Mouse (Mus musculus) adrenal gland, postnatal 14 days (tissue): Measurements from ENCODE around the gene Rad9a. TPM values are rescaled to one million over a fixed set of nuclear protein-coding genes. Genes with fewer than 3 reads are reported as not detected.

Experiments
- DNase-seq: peaks from one replicate; pipeline ENCODE4 v3.0.0; 2021; ENCODE audit warnings: mixed read lengths
- total RNA-seq: library from RNA; stranded (reverse); gene quantifications from 2 replicates; pipeline ENCODE4 v1.2.3, GENCODE M21; 2021

Rad9a gene
- total RNA-seq, 1 experiment from 2014 or later: 8.2 TPM

DNA sequence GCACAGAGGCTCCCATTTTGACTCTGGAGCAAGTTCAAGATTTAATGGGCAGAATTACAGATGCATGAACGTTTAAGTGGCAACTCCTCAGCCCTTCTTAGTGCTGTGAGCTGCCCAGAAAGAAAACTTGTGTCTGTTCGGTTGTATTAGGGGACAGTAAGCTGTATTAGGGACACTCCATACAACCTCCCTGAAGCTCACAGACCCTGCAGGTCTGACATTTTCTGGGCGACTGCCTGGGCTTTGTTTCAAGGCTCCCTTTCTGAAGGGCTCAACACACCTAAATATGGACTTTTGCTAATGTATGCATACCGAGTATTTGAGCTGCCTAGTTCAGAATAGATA is 37.9 kb downstream of the Rad9a start:
- DNase-seq: no peak

- DNase-seq: peak; percentile 97
Observed at GRCm38 (mm10) chr19:4162646-4163542, 38.6 kb downstream of the Rad9a start, which contains the start of gene Rps6kb2. Rps6kb2 (minus strand) TSS chr19:4163354.

DNA sequence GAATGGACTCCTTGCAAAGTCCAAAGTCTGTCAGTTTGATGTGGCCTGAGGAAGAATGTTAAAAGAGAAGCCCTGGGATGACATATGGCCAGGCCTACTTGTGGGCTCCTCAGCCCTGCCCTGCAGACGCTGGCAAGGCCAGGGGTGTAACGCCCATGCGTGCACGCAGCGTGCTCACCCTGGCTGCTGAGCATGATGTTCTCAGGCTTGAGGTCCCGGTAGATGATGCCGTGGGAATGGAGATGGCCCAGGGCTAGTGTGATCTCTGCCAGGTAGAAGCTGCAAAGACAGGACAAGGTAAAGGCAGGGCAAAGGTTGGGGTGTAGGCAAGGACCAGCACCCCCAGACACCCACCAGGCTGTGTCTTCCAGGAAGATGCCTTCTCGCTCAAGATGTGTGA is 42.4 kb downstream of the Rad9a start:
- no peak for DNase-seq

GRCm38 (mm10) chr19:4156771-4157170 is 44.7 kb downstream of the Rad9a start:
- no peak for DNase-seq

- no peak for DNase-seq
Observed at GRCm38 (mm10) chr19:4156073-4156579, 45.3 kb downstream of the Rad9a start.

GRCm38 (mm10) chr19:4155223-4156072 is 46.0 kb downstream of the Rad9a start:
- DNase-seq: no peak

DNA sequence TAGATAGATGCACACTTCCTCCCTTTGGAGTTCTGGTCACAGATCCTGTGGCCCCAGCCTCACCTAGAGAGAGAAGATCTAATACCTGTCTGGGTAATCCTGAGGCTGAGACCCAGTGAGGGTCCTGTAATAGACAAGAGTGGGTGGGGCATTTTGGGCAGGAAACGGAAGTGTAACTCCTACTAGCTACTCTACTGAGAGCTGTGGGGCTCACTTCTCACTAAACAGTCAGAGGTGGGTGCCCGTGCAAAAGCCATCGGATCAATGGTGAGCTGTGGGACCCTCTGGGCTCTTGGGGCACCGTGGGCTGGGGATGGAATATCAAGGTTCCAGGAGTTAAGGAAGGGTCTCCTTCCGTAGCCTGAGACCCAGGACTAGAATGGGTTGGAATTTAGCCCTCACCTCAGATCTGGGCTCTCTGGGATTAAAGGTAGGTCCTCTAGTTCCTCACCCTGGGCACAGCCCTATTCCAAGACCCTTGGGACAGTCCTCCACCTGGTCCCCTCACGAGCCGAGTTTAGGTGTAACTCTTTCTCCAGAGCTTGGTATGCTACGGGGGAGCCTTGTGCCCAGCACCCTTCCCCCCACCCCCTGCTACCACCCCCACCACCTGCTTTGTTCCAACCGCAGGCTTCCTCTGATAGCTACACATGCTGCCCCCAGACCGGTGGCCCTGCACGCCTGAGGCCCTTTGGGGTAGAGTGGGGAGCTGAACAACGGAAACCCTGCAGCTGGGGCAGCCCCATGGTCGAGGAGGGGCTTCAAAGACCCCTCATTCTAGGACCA is 46.8 kb downstream of the Rad9a start:
- no peak for DNase-seq

DNA sequence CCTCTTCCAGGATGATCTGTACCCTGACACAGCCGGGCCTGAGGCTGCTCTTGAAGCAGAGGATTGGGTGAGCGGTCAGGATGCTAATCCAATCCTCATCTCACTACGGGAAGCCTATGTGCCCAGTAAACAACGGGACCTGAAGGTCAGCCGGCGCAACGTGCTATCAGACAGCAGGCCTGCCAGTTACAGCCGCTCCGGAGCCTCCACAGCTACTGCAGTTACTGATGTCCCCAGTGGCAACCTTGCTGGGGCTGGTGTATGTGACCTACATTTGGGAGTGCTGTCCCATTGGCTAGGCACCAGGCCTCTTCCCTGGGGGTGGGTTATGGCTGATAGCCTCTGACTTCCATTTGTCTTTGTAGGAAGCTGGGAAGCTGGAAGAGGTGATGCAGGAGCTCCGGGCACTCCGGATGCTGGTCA is 48.2 kb downstream of the Rad9a start, which contains the start of gene Ptprcap:
Gene Ptprcap (plus strand): TSS at position 373 of the 423 bp plus-strand sequence.
- DNase-seq: peak; percentile 67

GRCm38 (mm10) chr19:4152445-4153231 is 48.8 kb downstream of the Rad9a start:
- no peak for DNase-seq

GRCm38 (mm10) chr19:4151898-4152297 is 49.6 kb downstream of the Rad9a start:
- DNase-seq: no peak

DNA sequence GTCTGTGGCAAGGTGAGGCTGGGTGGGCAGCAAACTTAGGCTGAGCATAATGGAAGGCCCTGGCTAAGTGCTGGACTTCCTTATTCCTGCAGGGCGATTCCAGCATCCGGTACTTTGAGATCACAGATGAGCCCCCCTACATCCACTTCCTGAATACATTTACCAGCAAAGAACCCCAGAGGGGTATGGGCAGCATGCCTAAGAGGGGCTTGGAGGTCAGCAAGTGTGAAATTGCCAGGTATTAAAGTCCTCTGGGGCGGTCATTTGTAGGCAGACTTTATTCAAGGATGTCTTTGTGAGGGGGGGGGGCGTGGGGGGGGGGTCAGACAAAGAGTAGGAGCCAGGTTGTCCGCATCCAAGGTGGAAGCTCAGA is 50.0 kb downstream of the Rad9a start:
- no peak for DNase-seq

DNA sequence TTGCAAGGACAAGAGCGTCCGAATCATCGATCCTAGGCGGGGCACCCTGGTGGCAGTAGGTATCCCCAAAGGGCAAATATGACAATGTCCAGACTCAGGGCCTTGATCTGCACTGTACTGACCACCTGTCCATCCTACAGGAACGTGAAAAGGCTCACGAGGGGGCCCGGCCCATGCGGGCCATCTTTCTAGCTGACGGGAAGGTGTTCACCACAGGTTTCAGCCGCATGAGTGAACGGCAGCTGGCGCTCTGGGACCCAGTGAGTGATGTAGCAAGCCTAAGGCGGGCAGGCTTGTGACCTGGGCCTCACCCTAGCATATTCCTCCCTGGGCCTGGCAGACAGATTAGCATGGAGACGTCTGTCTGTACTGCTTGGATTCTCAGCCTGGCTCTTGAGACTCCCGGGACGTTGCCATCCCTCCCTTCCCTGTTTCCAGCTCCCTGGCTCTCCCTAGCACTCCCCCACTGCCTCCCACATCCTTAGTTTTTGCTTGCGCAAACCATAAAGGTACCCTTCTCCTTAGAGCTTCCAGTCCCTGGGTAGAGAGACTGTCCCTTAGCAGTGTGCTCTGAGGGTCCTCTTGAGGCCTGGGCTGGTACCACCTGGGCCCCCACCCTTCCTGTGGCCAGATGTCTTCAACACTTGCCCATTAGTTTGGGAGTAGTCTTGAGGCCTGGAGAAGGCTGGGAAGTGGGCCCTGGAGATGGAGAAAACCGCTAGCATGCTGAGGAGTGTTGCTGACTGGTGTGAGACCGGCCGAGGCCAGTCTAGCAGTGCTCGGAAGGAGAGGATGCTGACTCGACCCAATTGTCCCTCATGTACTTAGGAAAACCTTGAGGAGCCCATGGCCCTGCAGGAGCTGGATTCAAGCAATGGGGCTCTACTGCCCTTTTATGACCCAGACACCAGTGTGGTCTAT is 50.6 kb downstream of the Rad9a start:
- DNase-seq: no peak

DNA sequence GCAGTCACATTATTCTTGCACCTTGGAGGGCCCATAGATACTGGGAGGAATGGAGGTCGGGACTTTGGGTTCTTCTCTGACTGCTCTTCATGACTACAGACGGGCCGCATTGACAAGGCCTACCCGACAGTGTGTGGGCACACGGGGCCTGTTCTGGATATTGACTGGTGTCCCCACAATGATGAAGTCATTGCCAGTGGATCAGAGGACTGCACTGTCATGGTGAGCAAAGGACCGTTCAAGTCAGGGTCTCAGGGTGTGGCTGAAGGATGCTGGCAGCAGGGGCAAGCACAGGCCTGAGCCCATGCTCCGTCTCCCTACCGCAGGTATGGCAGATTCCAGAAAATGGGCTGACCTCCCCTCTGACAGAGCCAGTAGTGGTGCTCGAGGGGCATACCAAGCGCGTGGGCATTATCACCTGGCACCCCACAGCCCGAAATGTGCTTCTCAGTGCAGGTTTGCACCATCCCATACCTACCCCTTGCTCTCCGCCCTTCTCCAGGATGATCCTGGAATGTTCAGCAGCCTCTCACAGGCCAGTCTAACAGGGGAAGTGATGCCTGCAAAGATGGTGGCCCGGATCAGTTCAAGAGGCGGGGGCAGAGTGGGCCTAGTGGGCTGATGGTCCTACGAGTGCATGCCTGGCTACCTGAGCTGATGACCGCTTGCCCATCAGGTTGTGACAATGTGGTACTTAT is 51.5 kb downstream of the Rad9a start:
- DNase-seq: no peak

GRCm38 (mm10) chr19:4149283-4149682 is 52.2 kb downstream of the Rad9a start:
- DNase-seq: no peak

DNA sequence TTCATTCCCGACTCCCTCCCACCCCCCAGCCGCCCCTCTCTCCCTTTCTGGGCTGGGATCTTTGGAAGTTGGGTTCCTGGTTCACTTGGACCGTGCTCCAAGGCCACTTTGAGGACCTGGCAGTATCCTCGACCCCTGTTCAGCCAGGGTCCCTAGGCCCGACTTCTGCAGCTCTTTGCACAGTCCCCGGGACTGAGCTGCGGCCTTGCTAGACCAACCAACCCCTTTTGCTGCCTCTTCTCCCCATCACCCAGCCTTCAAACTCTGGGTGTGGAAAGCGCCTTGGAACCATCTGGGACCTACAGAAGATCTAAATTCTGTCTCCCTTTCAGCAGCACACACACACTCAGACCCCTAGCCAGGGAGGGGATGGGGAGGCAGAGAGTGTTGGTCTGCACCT is 52.6 kb downstream of the Rad9a start:
- no peak for DNase-seq

GRCm38 (mm10) chr19:4148491-4148806 is 53.0 kb downstream of the Rad9a start, which contains the start of gene Coro1b:
Coro1b (plus strand) TSS chr19:4148619.
- DNase-seq: peak; percentile 99

- DNase-seq: no peak
Observed at GRCm38 (mm10) chr19:4147782-4148490, 53.5 kb downstream of the Rad9a start.

DNA sequence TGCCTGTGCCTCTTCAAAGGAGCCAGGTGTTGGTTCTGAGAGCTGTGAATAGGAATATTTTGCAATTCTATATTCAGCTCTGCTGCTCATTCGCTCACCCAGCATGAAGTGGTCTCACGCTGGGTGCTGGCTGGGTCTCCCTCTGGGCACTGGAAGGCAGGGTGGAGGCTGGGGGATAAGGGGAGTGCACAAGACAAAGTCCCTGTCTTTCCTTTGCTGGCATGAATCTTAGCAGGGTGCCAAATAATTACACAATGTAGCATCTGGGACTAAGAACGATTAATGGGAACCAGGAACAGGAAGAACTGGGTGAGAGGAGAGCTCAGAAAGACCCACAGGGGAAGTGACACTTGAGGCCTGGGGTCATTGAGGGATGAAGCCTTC is 54.4 kb downstream of the Rad9a start:
- DNase-seq: no peak
